8 mouse cellular contexts compared by ENCODE assay signal in genomic region chr6:60829282-60829891, GRCm38 (mm10). TPM values are rescaled to one million over a fixed set of nuclear protein-coding genes. Genes with fewer than 3 reads are reported as not detected.
A peak's percentile ranks its signal among the peaks of the same experiment; 100 is the strongest.
DNase-seq lines count a peak whose midpoint lies in the region; ATAC-seq and TF ChIP-seq lines count a peak whose summit lies in the region.

Snca (minus strand) TSS chr6:60829855.

- H3K4me2 ChIP-seq in lung, embryonic 14.5 days, result peak within 1 kb of the TSS; percentile 91
- peak within 1 kb of the TSS; percentile 77 for H3K4me2 ChIP-seq in heart, embryonic 16.5 days (ENCODE audit: low read depth, low read length)
- H3K4me2 ChIP-seq in stomach, embryonic 15.5 days, result peak within 1 kb of the TSS; percentile 98

- no peak within 1 kb of the TSS for H3K27ac ChIP-seq in lung, embryonic 14.5 days (ENCODE audit: low read depth)
- no peak within 1 kb of the TSS for H3K27ac ChIP-seq in heart, embryonic 16.5 days (ENCODE audit: low read length)
- no peak within 1 kb of the TSS for H3K27ac ChIP-seq in stomach, embryonic 15.5 days

- DNase-seq in lung, embryonic 14.5 days, result peak; percentile 49
- DNase-seq in lung, postnatal 14 days, result no peak
- DNase-seq in embryo, embryonic 11 days, result peak; percentile 56
- peak; percentile 25 for DNase-seq in layer of hippocampus, adult 9-10 months (ENCODE audit: low spot score)
- DNase-seq in lung, postnatal 10 days, result peak; percentile 11
- DNase-seq in gastrocnemius, adult 18-20 months (ENCODE audit: low spot score), result no peak

- peak within 1 kb of the TSS; percentile 36 for H3K4me3 ChIP-seq in lung, embryonic 14.5 days (ENCODE audit: low read depth, low read length)
- peak within 1 kb of the TSS; percentile 64 for H3K4me3 ChIP-seq in heart, embryonic 16.5 days (ENCODE audit: low read length)
- H3K4me3 ChIP-seq in stomach, embryonic 15.5 days (replicated peaks), result peak within 1 kb of the TSS; percentile 46

- 2% methylated on average over 14 of the region's 14 CpGs for WGBS in lung, embryonic 14.5 days
- WGBS in heart, embryonic 16.5 days, result 2% methylated on average over 14 of the region's 14 CpGs
- 2% methylated on average over 14 of the region's 14 CpGs for WGBS in stomach, embryonic 15.5 days

- H3K9me3 ChIP-seq in lung, embryonic 14.5 days (ENCODE audit: low read depth, low read length), result no peaks in the 10 kb centered on the region
- no peaks in the 10 kb centered on the region for H3K9me3 ChIP-seq in heart, embryonic 16.5 days (replicated peaks; ENCODE audit: control insufficient read depth, low read length)
- H3K9me3 ChIP-seq in stomach, embryonic 15.5 days, result no peaks in the 10 kb centered on the region

- H3K9ac ChIP-seq in lung, embryonic 14.5 days, result peak within 1 kb of the TSS; percentile 44
- H3K9ac ChIP-seq in heart, embryonic 16.5 days (ENCODE audit: low read length), result peak within 1 kb of the TSS; percentile 57
- H3K9ac ChIP-seq in stomach, embryonic 15.5 days, result 0 out of 2 replicates have a peak within 1 kb of the TSS, but pooled peaks have one; percentile 9

- no peaks in the 10 kb centered on the region for H3K36me3 ChIP-seq in lung, embryonic 14.5 days (ENCODE audit: insufficient read depth)
- no peaks in the 10 kb centered on the region for H3K36me3 ChIP-seq in heart, embryonic 16.5 days (ENCODE audit: control insufficient read depth, insufficient read depth)
- H3K36me3 ChIP-seq in stomach, embryonic 15.5 days, result no peaks in the 10 kb centered on the region

- H3K27me3 ChIP-seq in lung, embryonic 14.5 days (ENCODE audit: insufficient read depth, low read length), result 0 out of 2 replicates have a peak, but pooled peaks cover 3% of the 10 kb centered on the region
- H3K27me3 ChIP-seq in heart, embryonic 16.5 days (ENCODE audit: control insufficient read depth, insufficient read depth, low read length), result no peaks in the 10 kb centered on the region; the same call in 1 of the 2 replicates
- no peaks in the 10 kb centered on the region for H3K27me3 ChIP-seq in stomach, embryonic 15.5 days (replicated peaks)

- TF ChIP-seq CTCF in lung, embryonic 14.5 days (IDR thresholded peaks at IDR 0.05; ENCODE audit: low read depth), result no peak

- peak; percentile 26; the same call in 1 of the 2 replicates for ATAC-seq in lung, embryonic 14.5 days (ENCODE audit: insufficient read depth)
- ATAC-seq in heart, embryonic 16.5 days (replicated peaks; ENCODE audit: extremely low read depth, insufficient read depth, low FRiP score), result no peak; the same call in 1 of the 2 replicates
- ATAC-seq in stomach, embryonic 15.5 days (ENCODE audit: insufficient read depth, low FRiP score, low read depth), result peak; percentile 15; the same call in 1 of the 2 replicates

- H3K4me1 ChIP-seq in lung, embryonic 14.5 days (ENCODE audit: insufficient read depth), result no peaks in the 10 kb centered on the region
- H3K4me1 ChIP-seq in heart, embryonic 16.5 days (ENCODE audit: control insufficient read depth, insufficient read depth, low read length), result peaks cover 4% of the 10 kb centered on the region; the same call in 1 of the 2 replicates
- H3K4me1 ChIP-seq in stomach, embryonic 15.5 days, result 0 out of 2 replicates have a peak, but pooled peaks cover 7% of the 10 kb centered on the region

RNA-seq across cellular contexts. Expression of gene Snca, which starts in this region (rescaled TPM):
- 23.7 and 24.0 TPM in 2 replicates for polyA plus RNA-seq in lung, embryonic 14.5 days (2014; fragmentation: Nextera tagmentation; extraction: Ambion mirVana)
- polyA plus RNA-seq in heart, embryonic 16.5 days (2015; fragmentation: Nextera tagmentation; extraction: Ambion mirVana), result 88.1 and 104 TPM in 2 replicates
- 37.5 and 60.9 TPM in 2 replicates for polyA plus RNA-seq in stomach, embryonic 15.5 days (2015; fragmentation: Nextera tagmentation; extraction: Ambion mirVana)
- 1 to 10 TPM; 1.3 to 1.5 TPM for total RNA-seq in gastrocnemius, adult 18-20 months (2021)

Comparison
In these comparisons a context has a peak if more than half of its experiments do, and no peak if none do; other contexts are left out.
1. DNase-seq: peak in lung, embryonic 14.5 days (single experiment), embryo, embryonic 11 days (single experiment), layer of hippocampus, adult 9-10 months (single experiment) and lung, postnatal 10 days (single experiment); none in lung, postnatal 14 days (single experiment) and gastrocnemius, adult 18-20 months (single experiment).
2. Peak in every context shown above with its lines, with median percentiles within 50 percentile points of each other: H3K4me2 ChIP-seq, H3K4me3 ChIP-seq and H3K9ac ChIP-seq.